Mouse (Mus musculus): ENCODE measurements at regions not wholly inside any gene's neighbourhood (a gene's known extent, or its start where the extent isn't known, plus 50 kb on each side); places are given as distances from the start of the nearest gene placed in this dataset.

DNA sequence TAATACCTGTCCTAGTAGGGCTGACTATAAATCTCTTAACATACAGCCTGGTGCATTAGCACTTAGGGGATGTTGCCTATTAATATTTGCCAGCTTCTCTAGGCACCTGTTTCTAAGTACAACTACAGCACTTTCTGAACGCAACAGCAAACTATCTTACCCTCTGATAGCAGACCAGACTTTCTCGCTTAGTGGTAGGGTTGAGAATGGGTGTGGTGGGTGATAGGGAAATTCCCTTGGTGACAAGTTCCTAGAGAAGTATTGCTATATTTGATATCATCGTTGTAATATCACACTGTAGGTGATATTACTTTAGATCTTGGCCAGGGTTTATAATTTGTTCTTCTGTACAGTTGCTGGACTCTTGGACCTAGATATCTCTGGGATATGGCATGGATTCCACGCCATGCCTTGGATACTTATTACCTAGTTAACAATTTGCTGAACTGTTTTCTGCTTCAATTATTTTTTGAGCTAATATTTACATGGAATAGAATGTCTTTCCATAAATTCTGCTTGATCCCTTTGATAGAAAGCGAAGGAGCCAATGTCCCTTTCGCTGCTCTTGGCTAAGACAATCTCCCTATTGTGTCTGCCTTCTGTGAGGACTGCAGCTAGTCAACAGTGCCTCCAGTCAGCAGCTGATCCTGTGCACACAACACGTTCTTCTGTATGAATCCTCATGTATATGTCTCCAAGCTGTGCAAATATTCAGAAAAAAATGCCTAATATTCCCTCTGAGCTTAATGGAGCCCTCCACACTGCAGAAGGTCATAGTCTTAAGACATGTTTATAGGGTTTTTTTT is 269.0 kb upstream of the Pik3r1 start:
- ATAC-seq (replicated peaks in 1 of 2; ENCODE audit: insufficient read depth in 1 of 2, low FRiP score in 2 of 2, low TSS enrichment in 1 of 2, low read depth in 1 of 2, poor library complexity in 2 of 2, severe bottlenecking in 2 of 2) = no peak

DNA sequence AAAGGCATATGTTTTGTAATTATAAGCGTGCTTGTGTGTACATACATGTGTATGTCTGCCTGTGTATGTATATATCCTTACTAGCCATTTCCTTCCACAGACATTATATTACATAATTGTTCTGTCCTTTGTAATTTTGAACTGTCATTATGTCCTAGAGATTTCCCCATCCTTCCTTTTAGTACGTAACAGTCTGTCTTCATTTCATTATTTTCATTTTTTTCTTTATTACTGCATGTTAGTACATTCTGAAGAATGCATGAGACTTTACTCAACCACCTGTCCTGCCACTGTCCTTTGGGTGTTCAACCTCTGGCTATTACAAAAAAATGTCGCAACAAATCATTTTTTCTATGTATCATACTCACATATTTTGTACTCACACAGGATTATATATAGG is 292.2 kb upstream of the Pik3r1 start:
- ATAC-seq (replicated peaks in 1 of 2; ENCODE audit: insufficient read depth in 1 of 2, low FRiP score in 2 of 2, low TSS enrichment in 1 of 2, low read depth in 1 of 2, poor library complexity in 2 of 2, severe bottlenecking in 2 of 2) = peak in 1 of 2 experiments; percentile 29; a peak in 1 of 4 replicates

DNA sequence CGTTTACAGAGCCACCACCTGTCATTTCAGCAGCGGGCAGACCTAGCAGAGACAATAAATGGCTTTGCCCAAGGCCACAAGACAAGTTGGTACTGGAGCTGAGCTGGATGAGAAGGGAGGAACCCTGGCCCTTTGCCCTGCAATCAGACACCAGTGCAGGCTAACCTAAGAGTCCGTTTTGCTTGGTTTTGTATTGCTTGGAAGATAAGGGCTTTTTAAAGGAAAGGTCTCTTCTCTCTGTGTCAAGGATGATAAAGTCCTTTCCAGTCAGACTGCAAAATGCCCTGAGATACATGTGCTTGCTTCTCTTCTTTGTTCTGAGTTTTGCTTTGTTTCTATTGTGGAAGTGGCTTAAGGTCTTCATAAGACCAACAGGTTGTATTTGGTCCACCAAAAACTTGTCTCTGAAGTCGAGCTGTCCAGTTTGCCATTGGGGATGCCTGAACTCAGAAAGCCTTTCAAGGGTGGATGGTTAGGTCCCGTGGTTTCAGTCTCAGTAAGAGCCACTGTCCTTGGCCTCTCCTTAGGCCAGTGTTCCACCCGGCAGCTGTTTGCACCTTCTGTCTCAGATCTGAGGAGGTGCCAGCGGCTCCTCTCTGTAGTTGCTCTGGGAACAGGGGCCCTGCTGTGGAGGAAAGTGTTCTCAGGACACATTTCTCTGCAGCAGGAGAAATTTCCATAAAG is 296.7 kb upstream of the Pik3r1 start:
- no peak for ATAC-seq (replicated peaks in 1 of 2; ENCODE audit: insufficient read depth in 1 of 2, low FRiP score in 2 of 2, low TSS enrichment in 1 of 2, low read depth in 1 of 2, poor library complexity in 2 of 2, severe bottlenecking in 2 of 2)

DNA sequence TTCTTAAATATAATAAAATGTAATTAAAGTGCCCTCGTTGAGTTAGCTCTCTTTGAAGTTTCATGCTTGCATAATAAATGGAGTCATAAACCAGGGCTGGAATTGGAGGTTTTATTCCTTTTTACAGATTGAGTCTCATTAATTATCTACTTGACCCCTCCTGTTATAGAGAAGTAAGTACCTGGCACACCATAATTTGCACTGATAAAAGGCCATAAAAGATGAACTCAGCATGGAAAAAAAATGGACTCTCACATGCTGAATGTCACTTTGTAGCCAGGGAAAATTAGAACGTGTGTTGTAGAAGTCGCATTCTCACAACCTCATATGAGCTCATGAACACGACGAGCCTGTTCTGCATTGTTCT is 297.2 kb upstream of the Pik3r1 start:
- no peak for ATAC-seq (replicated peaks in 1 of 2; ENCODE audit: insufficient read depth in 1 of 2, low FRiP score in 2 of 2, low TSS enrichment in 1 of 2, low read depth in 1 of 2, poor library complexity in 2 of 2, severe bottlenecking in 2 of 2)

DNA sequence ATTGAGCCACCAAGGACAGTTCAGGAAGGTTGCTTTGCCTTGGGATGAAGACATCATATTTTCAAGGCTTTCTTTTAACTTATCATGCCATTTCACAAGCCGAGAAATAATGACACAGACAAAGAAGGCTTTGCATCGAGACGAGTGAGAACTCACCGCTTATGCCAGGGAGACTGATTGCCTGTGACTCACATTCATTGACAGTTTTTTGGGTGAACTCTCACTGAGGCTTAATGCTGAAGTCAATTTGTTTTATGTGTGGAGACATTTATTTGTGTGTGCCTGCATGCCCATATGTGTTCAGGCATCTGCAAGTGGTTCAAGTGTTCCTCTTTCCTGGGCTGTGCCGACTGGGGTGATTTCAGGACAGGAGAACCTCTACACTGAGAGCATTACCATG is 297.8 kb upstream of the Pik3r1 start:
- ATAC-seq (replicated peaks in 1 of 2; ENCODE audit: insufficient read depth in 1 of 2, low FRiP score in 2 of 2, low TSS enrichment in 1 of 2, low read depth in 1 of 2, poor library complexity in 2 of 2, severe bottlenecking in 2 of 2) = peak in 1 of 2 experiments; percentile 42; a peak in 1 of 4 replicates

DNA sequence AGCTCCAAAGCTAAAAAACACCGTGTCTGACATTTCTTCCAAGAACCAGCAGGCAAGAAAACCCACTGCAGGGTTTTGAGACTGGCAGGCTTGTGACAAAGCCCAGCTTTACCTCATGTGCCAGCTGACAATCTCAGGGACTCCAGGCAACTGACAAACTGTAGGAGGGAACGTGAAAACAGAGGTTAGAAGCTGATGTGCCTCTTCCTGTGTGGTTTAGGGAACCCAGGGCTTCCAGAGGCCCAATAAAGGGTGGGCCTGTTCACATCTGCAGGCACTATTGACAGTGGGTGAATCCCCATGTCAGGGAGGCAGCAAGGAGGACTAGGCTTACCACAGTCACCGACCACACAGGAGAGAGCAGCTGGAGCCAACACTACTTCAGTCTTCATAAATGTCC is 302.7 kb upstream of the Pik3r1 start:
- peak; percentile 59 to 76 for ATAC-seq (replicated peaks in 1 of 2; ENCODE audit: insufficient read depth in 1 of 2, low FRiP score in 2 of 2, low TSS enrichment in 1 of 2, low read depth in 1 of 2, poor library complexity in 2 of 2, severe bottlenecking in 2 of 2)

DNA sequence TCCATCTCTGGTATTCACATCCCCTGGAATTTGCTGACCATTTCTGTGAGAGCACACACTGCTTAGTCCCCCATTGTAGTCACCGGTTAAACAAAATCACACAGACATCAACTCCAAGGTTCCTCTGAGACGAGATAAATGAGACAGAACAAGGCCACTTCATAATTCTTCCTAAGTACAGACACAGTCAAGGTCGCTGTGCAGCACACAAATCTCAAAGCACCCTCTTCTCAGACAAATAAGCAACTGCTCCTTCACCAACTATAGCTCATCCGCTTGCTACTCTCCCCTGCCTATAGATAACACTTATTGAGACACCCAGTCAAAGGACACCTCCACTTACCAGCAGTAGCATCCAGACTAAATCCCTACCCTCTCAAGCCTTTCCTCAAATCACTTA is 304.3 kb upstream of the Pik3r1 start:
- no peak for ATAC-seq (replicated peaks in 1 of 2; ENCODE audit: insufficient read depth in 1 of 2, low FRiP score in 2 of 2, low TSS enrichment in 1 of 2, low read depth in 1 of 2, poor library complexity in 2 of 2, severe bottlenecking in 2 of 2)

DNA sequence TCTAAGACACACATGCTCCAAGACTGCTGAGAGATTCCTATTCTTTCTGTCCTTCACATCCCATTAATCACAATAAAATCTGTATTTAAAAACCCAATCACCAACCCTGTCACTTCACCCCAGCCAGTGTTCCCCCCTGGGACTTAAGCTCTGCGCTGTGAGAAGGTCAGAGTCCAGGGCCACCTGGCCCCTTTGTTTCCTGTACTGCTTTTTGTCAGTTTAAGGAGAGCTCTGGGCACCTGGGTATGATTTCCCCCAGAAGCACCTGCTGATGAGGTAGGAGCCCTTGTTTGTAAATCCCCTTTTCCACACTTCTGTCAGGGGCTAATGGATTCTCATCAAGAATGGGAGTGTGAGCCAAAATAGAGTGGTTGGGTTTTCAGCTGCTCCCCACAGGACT is 319.7 kb upstream of the Pik3r1 start:
- peak in 1 of 2 experiments; percentile 17; a peak in 1 of 4 replicates for ATAC-seq (replicated peaks in 1 of 2; ENCODE audit: insufficient read depth in 1 of 2, low FRiP score in 2 of 2, low TSS enrichment in 1 of 2, low read depth in 1 of 2, poor library complexity in 2 of 2, severe bottlenecking in 2 of 2)

DNA sequence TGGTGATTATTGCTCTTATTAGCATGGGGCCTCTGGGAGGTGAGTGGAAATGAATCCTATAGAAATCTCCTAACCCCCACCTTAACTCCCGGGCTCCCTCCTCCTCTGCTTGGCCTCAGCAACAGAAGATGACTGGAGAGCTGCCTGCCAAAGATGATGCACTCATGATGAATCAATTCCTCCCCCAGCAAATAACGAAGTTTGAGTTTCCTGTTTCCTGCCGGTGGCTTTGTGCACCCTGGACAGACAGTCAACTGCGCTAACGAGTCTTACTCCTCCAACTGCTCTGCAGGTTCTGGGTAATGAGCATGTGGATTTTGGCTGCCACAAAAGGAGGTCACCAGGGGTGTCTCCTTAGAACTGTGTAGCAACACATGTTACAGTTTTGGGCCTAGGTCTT is 321.5 kb upstream of the Pik3r1 start:
- ATAC-seq (replicated peaks in 1 of 2; ENCODE audit: insufficient read depth in 1 of 2, low FRiP score in 2 of 2, low TSS enrichment in 1 of 2, low read depth in 1 of 2, poor library complexity in 2 of 2, severe bottlenecking in 2 of 2) = peak in 1 of 2 experiments; percentile 46; a peak in 2 of 4 replicates

DNA sequence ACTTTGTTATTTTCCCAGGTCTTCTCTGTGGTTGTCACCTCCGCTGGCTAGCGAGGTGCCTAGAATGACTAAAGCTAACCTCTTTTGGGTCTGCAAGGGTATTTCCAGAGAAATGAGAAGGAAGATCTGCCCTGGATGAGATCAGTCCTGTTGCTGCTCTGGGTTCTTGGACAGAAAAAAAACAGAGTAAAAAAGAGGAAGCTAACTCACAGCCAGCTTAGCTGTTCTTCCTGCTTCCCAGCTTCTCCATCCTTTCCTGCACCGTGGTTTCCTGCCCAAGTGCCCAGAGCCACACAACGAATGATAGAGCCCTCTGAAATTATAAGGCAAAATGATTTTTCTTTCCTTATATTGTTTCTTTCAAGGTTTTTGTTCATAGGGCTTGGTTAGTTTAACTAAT is 326.2 kb upstream of the Pik3r1 start:
- ATAC-seq (replicated peaks in 1 of 2; ENCODE audit: insufficient read depth in 1 of 2, low FRiP score in 2 of 2, low TSS enrichment in 1 of 2, low read depth in 1 of 2, poor library complexity in 2 of 2, severe bottlenecking in 2 of 2) = peak; percentile 50 to 78

DNA sequence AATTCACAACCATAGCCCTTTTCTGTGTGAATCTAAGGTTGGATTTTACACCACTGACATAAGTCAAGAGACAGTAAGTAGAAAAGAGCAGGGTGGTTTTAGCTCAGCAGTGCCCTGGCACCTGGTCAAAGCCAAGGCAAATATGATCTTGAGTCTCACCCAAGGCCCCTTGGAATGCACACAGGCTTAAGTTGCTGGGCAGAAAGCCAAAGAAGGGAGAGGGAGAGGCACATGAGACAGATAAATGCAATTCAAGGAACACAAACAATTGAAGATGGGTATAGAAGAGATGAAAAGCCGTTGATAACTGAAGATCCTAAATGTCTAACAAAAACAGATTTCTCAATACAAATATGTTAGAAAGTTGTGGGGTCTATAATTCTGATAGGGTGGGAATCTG is 335.1 kb upstream of the Pik3r1 start:
- no peak for ATAC-seq (replicated peaks in 1 of 2; ENCODE audit: insufficient read depth in 1 of 2, low FRiP score in 2 of 2, low TSS enrichment in 1 of 2, low read depth in 1 of 2, poor library complexity in 2 of 2, severe bottlenecking in 2 of 2)

DNA sequence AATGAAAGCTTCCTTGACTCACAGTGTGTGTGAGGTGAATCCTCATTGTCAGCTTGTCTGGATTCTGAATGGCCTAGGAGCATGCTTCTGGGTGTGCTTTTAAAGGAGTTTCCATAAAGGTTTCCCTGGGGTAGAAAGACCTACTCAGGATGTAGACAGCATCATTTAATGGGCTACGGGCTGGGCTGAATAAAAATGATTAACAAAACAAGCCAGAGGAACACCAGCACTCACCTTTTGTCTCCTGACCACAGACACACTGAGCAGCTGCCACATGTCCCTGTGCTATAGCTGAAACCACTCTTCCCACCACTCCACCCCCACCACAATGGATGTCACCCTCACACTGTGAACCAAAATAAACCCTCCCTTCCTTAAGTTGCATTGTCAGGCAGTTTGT is 338.2 kb upstream of the Pik3r1 start:
- ATAC-seq (replicated peaks in 1 of 2; ENCODE audit: insufficient read depth in 1 of 2, low FRiP score in 2 of 2, low TSS enrichment in 1 of 2, low read depth in 1 of 2, poor library complexity in 2 of 2, severe bottlenecking in 2 of 2) = no peak

DNA sequence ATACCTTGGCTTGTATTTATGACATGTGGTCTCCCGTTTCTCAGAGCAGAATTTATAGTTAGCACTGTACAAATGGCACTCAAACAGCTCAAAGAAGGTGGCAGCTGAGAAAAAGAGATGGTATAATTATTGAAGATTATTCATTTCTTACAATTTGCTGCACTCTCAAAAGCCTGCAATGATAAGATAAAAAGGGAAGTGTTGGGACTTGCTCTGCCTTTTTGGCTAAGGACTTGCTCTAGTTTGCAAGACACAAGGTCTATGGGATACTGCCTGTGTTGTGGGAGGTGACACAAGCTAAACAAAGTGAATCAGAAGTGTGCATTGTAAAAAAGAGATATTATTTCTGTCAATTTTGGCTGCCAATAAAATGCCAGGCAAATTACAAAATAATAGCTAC is 340.2 kb upstream of the Pik3r1 start:
- no peak for ATAC-seq (replicated peaks in 1 of 2; ENCODE audit: insufficient read depth in 1 of 2, low FRiP score in 2 of 2, low TSS enrichment in 1 of 2, low read depth in 1 of 2, poor library complexity in 2 of 2, severe bottlenecking in 2 of 2)

DNA sequence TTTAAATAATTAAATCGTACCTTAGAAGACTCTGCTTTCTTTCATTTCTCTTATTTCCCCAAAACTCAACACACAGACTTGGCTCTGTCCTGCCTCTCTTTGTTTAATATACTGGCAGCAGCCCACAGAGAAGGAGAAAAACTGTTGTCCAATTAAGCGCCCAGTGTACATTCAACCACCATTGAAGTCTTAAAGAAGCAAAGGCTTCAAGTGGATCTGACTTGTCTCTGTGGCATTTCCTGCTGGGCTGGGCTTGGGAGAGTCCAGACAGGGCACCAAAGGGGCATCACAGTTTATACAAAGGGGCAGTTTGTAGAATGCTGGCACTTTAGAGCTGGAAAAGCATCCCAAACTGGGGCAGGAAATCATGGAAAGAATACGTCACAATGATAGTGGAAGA is 340.9 kb upstream of the Pik3r1 start:
- ATAC-seq (replicated peaks in 1 of 2; ENCODE audit: insufficient read depth in 1 of 2, low FRiP score in 2 of 2, low TSS enrichment in 1 of 2, low read depth in 1 of 2, poor library complexity in 2 of 2, severe bottlenecking in 2 of 2) = no peak

DNA sequence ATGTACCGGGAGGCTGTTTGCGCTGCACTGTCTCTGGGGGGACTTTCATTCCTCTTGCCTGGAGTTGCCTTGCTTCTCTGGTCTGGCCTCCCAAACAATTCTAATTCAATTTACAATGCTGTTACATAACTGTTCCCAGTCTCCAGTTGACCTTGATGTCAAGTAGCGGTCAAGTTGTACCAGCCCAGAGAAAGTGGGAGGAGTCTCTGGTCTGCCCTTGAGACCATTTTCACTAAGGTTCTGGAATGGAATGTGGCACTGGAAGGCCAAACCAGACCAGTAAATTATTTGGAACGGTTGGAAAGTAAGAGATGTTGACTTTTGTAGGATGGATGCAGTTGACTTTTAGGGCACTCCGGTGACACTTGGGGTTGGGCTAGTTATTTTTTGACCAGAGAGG is 345.9 kb upstream of the Pik3r1 start:
- ATAC-seq (replicated peaks in 1 of 2; ENCODE audit: insufficient read depth in 1 of 2, low FRiP score in 2 of 2, low TSS enrichment in 1 of 2, low read depth in 1 of 2, poor library complexity in 2 of 2, severe bottlenecking in 2 of 2) = no peak

DNA sequence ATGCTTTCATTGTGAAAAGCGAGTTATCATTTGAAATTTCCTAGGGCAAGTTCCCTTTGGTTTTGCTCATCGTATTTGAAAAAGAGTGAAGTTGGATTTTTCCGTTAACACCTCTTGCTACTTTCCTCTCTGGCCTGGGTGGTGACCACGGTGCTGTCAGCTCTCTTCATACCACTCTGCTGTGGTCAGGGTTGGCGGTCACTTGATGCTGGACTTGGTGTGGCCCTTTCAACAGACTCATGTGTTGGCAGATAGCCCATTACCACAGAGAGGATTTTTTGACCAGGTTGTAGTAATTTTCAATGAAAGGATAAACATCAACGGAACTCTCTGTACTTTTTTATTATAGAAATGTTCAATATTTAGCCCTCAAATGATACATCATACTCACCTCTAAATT is 354.3 kb upstream of the Pik3r1 start:
- ATAC-seq (replicated peaks in 1 of 2; ENCODE audit: insufficient read depth in 1 of 2, low FRiP score in 2 of 2, low TSS enrichment in 1 of 2, low read depth in 1 of 2, poor library complexity in 2 of 2, severe bottlenecking in 2 of 2) = no peak

DNA sequence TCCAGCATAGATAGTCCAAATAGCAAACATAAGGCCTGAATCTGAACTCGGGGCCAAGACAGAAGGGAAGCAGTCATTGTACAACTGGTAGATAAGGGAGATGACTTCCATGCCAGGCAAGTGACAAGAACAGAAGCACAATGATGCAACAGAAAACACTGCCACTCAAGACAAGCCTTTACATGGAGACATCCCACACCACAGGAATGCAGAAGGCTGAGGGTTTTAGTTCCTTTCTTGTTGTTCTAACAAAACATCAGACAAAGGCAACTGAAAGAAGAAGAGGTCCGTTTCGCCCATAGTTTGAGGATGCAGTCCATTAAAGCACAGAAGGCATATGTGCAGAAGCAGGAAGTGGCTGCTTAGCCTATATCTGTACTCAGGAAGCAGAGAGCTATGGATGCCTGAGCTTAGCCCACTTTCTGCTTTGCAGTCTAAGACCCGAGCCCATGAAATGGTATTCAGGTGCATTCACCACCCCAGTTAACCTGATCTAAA is 360.0 kb upstream of the Pik3r1 start:
- ATAC-seq (replicated peaks in 1 of 2; ENCODE audit: insufficient read depth in 1 of 2, low FRiP score in 2 of 2, low TSS enrichment in 1 of 2, low read depth in 1 of 2, poor library complexity in 2 of 2, severe bottlenecking in 2 of 2) = no peak

DNA sequence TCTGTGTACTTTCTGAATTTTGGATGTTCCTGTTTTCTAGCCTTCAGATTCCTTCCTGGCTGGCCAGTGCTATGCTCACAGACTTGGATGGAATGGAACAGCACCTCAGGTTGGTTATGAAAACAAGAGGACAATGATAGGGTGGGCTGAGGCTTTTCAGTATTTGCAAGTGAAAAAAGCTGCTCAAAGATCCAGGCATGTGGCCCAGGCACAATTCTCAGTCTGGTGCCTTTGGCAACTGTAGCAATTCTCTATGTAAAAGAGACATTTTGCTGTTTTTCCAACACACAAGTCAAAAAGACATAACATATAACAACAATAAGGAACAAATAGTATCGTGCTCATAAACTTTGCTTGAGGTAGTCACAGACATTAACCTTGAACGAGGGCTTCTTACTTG is 363.4 kb upstream of the Pik3r1 start:
- ATAC-seq (replicated peaks in 1 of 2; ENCODE audit: insufficient read depth in 1 of 2, low FRiP score in 2 of 2, low TSS enrichment in 1 of 2, low read depth in 1 of 2, poor library complexity in 2 of 2, severe bottlenecking in 2 of 2) = no peak

DNA sequence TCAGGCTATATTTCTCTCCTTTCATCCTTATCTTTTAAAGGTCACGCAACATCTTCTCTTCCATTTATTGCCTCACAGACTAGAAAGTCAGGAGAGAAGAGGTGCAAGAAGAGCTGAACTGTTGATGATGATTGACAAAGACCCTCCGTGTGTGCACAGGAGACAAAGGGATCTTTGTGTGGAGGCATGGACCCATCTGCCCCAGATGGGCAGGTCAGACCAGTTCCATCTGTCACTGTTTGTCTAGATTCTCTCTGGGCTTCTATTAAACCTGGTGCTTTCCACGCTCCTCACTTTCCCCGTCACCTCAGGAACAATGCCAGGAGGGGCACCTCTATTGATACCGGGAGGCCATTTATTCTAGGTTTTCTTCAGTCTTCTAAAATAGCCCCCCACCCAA is 364.1 kb upstream of the Pik3r1 start:
- no peak for ATAC-seq (replicated peaks in 1 of 2; ENCODE audit: insufficient read depth in 1 of 2, low FRiP score in 2 of 2, low TSS enrichment in 1 of 2, low read depth in 1 of 2, poor library complexity in 2 of 2, severe bottlenecking in 2 of 2)
